Mouse (Mus musculus) gonadal fat pad, adult 2 months (tissue): ENCODE data around the gene Fam131c. TPM values are rescaled to one million over a fixed set of nuclear protein-coding genes. Genes with fewer than 3 reads are reported as not detected.

Source experiments
- DNase-seq: peaks from one replicate; pipeline ENCODE4 v3.0.0-alpha.2; 2012; ENCODE audit warnings: low read depth
- polyA plus RNA-seq: library from polyadenylated mRNA; depleted of rRNA; stranded (reverse); fragments of >200 nt; gene quantifications from 2 replicates; pipeline ENCODE4 v1.2.3, GENCODE M21; 2012; rRNA removed

Gene Fam131c
- 1.2 and 1.3 TPM in 2 replicates for polyA plus RNA-seq

GRCm38 (mm10) chr4:141367997-141368791 lies at the start of gene Fam131c:
Gene Fam131c (plus strand): TSS chr4:141368220.
- no peak for DNase-seq

- no peak for DNase-seq
Measured at GRCm38 (mm10) chr4:141322526-141322925, 45.5 kb upstream of the Fam131c start.

GRCm38 (mm10) chr4:141324771-141325191 lies 43.2 kb upstream of the Fam131c start:
- no peak for DNase-seq

- DNase-seq, result no peak
Measured at GRCm38 (mm10) chr4:141325636-141326035, 42.4 kb upstream of the Fam131c start.

GRCm38 (mm10) chr4:141327075-141327474 lies 40.9 kb upstream of the Fam131c start:
- no peak for DNase-seq

- no peak for DNase-seq
Measured at GRCm38 (mm10) chr4:141328742-141329141, 39.3 kb upstream of the Fam131c start.

- DNase-seq, result no peak
Measured at GRCm38 (mm10) chr4:141329968-141330367, 38.1 kb upstream of the Fam131c start.

- no peak for DNase-seq
Measured at GRCm38 (mm10) chr4:141331446-141331845, 36.6 kb upstream of the Fam131c start.

GRCm38 (mm10) chr4:141332258-141332657 lies 35.8 kb upstream of the Fam131c start:
- DNase-seq, result no peak

GRCm38 (mm10) chr4:141334695-141335094 lies 33.3 kb upstream of the Fam131c start:
- DNase-seq, result no peak

GRCm38 (mm10) chr4:141335263-141335796 lies 32.7 kb upstream of the Fam131c start:
- no peak for DNase-seq

- no peak for DNase-seq
Measured at GRCm38 (mm10) chr4:141336196-141336595, 31.8 kb upstream of the Fam131c start.

GRCm38 (mm10) chr4:141337986-141338385 lies 30.0 kb upstream of the Fam131c start:
- no peak for DNase-seq

- no peak for DNase-seq
Measured at GRCm38 (mm10) chr4:141338853-141339252, 29.2 kb upstream of the Fam131c start.

GRCm38 (mm10) chr4:141341477-141341876 lies 26.5 kb upstream of the Fam131c start:
- DNase-seq, result no peak

- DNase-seq, result no peak
Measured at GRCm38 (mm10) chr4:141343515-141343914, 24.5 kb upstream of the Fam131c start.

GRCm38 (mm10) chr4:141345219-141345618 lies 22.8 kb upstream of the Fam131c start:
- no peak for DNase-seq

- DNase-seq, result no peak
Measured at GRCm38 (mm10) chr4:141347365-141347797, 20.6 kb upstream of the Fam131c start.

GRCm38 (mm10) chr4:141348616-141349015 lies 19.4 kb upstream of the Fam131c start:
- no peak for DNase-seq

- no peak for DNase-seq
Measured at GRCm38 (mm10) chr4:141350015-141350414, 18.0 kb upstream of the Fam131c start.

- DNase-seq, result no peak
Measured at GRCm38 (mm10) chr4:141351972-141352371, 16.0 kb upstream of the Fam131c start.

GRCm38 (mm10) chr4:141352986-141353385 lies 15.0 kb upstream of the Fam131c start:
- DNase-seq, result no peak

GRCm38 (mm10) chr4:141353868-141354267 lies 14.2 kb upstream of the Fam131c start:
- no peak for DNase-seq
